Mouse (Mus musculus) C2C12 (cell line): ENCODE data around the gene Btbd11. TPM values are rescaled to one million over a fixed set of nuclear protein-coding genes. Genes with fewer than 3 reads are reported as not detected.

Source experiments
- H3K27me3 ChIP-seq: one replicate; pipeline ENCODE4 v1.6.1; 2011; ENCODE audit not compliant: control insufficient read depth, insufficient read depth, insufficient read length
- H3K36me3 ChIP-seq: one replicate; pipeline ENCODE4 v1.6.1; 2011; ENCODE audit not compliant: control insufficient read depth, insufficient read depth
- H3K4me3 ChIP-seq: one replicate; pipeline ENCODE4 v1.5.1; 2011; ENCODE audit warnings: mild to moderate bottlenecking, control low read depth; ENCODE audit not compliant: poor library complexity, insufficient read depth, severe bottlenecking
- H3K79me2 ChIP-seq: one replicate; pipeline ENCODE4 v1.6.1; 2011; ENCODE audit not compliant: control insufficient read depth, insufficient read depth
- H3K79me3 ChIP-seq: one replicate; pipeline ENCODE4 v1.6.1; 2011; ENCODE audit warnings: low read depth, control low read depth
- H3ac ChIP-seq: one replicate; pipeline ENCODE3; 2011; ENCODE audit warnings: low read depth; ENCODE audit not compliant: control insufficient read depth, insufficient read length
- CEBPB ChIP-seq: IDR thresholded peaks from one replicate; pipeline ENCODE4 v1.6.1; 2011; ENCODE audit warnings: low read depth, mild to moderate bottlenecking, control low read depth, moderate library complexity
- CTCF ChIP-seq: IDR thresholded peaks from one replicate; pipeline ENCODE4 v1.5.1; 2011; ENCODE audit not compliant: control insufficient read depth, insufficient read depth, insufficient read length
- FOSL1 ChIP-seq: IDR thresholded peaks from one replicate; pipeline ENCODE4 v1.8.0; 2011; ENCODE audit warnings: mild to moderate bottlenecking, low read length; ENCODE audit not compliant: poor library complexity, insufficient read depth, severe bottlenecking
- MAX ChIP-seq: IDR thresholded peaks from one replicate; pipeline ENCODE4 v1.6.1; 2011; ENCODE audit warnings: mild to moderate bottlenecking, control low read depth
- MYOD1 ChIP-seq: IDR thresholded peaks from one replicate; pipeline ENCODE4 v1.6.1; 2011; ENCODE audit warnings: low read depth; ENCODE audit not compliant: control insufficient read depth, insufficient read length
- MYOG ChIP-seq: IDR thresholded peaks from one replicate; pipeline ENCODE4 v1.6.1; 2011; ENCODE audit not compliant: control insufficient read depth, insufficient read length; ENCODE audit errors: extremely low read depth
- USF1 ChIP-seq: IDR thresholded peaks from one replicate; pipeline ENCODE4 v1.6.1; 2011; ENCODE audit warnings: low read depth, mild to moderate bottlenecking, control low read depth, moderate library complexity
- polyA plus RNA-seq: library from polyadenylated mRNA; unstranded; fragments of >200 nt; fragmentation: generic; extraction: Trizol; gene quantifications from one replicate; pipeline ENCODE4 v1.2.1, GENCODE M21; 2012; ENCODE audit warnings: missing spikeins

Gene Btbd11
- polyA plus RNA-seq, 1 experiment: 11.7 TPM

- no peak overlapping the region for H3K4me3 ChIP-seq
- peaks cover 2% of the 10 kb centered on the region for H3K79me3 ChIP-seq
- H3K79me2 ChIP-seq: no peaks in the 10 kb centered on the region
- H3ac ChIP-seq: no peak overlapping the region
- H3K36me3 ChIP-seq: no peaks in the 10 kb centered on the region
- H3K27me3 ChIP-seq: no peaks in the 10 kb centered on the region
- no peak for TF ChIP-seq MAX
- no peak for TF ChIP-seq CEBPB
- TF ChIP-seq MYOD1: no peak
- no peak for TF ChIP-seq FOSL1
- TF ChIP-seq MYOG: no peak
- TF ChIP-seq USF1: no peak
- TF ChIP-seq CTCF: no peak
Measured at GRCm38 (mm10) chr10:85633577-85633976, 247.0 kb downstream of the Btbd11 start.

- Histone ChIP-seq H3K79me3 (peaks cover 2% of the 10 kb centered on the region), H3K4me3 (no peak overlapping the region), H3K27me3 (no peaks in the 10 kb centered on the region), H3K36me3 (no peaks in the 10 kb centered on the region), H3K79me2 (no peaks in the 10 kb centered on the region), H3ac (no peak overlapping the region)
- TF ChIP-seq USF1 (no peak), FOSL1 (no peak), CEBPB (no peak), MYOG (no peak), MAX (no peak), MYOD1 (no peak)
Measured at GRCm38 (mm10) chr10:85637580-85637979, 251.0 kb downstream of the Btbd11 start.

- H3K79me2 ChIP-seq: no peaks in the 10 kb centered on the region
- H3K4me3 ChIP-seq: no peak overlapping the region
- H3K36me3 ChIP-seq: no peaks in the 10 kb centered on the region
- no peaks in the 10 kb centered on the region for H3K27me3 ChIP-seq
- H3K79me3 ChIP-seq: peaks cover 2% of the 10 kb centered on the region
- TF ChIP-seq CEBPB (no peak), USF1 (no peak), CTCF (no peak), MAX (no peak), MYOG (no peak), MYOD1 (no peak), FOSL1 (no peak)
- H3ac ChIP-seq: no peak overlapping the region
Measured at GRCm38 (mm10) chr10:85638141-85638540, 251.5 kb downstream of the Btbd11 start.

- TF ChIP-seq MYOG (no peak), FOSL1 (peak; percentile 79), MYOD1 (peak; percentile 100), CEBPB (peak; percentile 97), MAX (peak; percentile 94), CTCF (no peak), USF1 (peak; percentile 53)
- Histone ChIP-seq H3K36me3 (no peaks in the 10 kb centered on the region), H3K27me3 (no peaks in the 10 kb centered on the region), H3K4me3 (no peak overlapping the region), H3K79me2 (no peaks in the 10 kb centered on the region), H3K79me3 (peaks cover 2% of the 10 kb centered on the region), H3ac (no peak overlapping the region)
Measured at GRCm38 (mm10) chr10:85639581-85639980, 253.0 kb downstream of the Btbd11 start.

- no peaks in the 10 kb centered on the region for H3K79me2 ChIP-seq
- H3K79me3 ChIP-seq: peaks cover 2% of the 10 kb centered on the region
- no peak overlapping the region for H3ac ChIP-seq
- peaks cover 4% of the 10 kb centered on the region for H3K36me3 ChIP-seq
- TF ChIP-seq MYOD1: no peak
- TF ChIP-seq FOSL1: no peak
- no peak for TF ChIP-seq MAX
- no peak for TF ChIP-seq CEBPB
- no peak for TF ChIP-seq CTCF
- no peak for TF ChIP-seq USF1
- TF ChIP-seq MYOG: no peak
- no peaks in the 10 kb centered on the region for H3K27me3 ChIP-seq
- H3K4me3 ChIP-seq: no peak overlapping the region
Measured at GRCm38 (mm10) chr10:85640408-85640807, 253.8 kb downstream of the Btbd11 start.

- TF ChIP-seq MYOD1 (no peak), CEBPB (no peak), MYOG (no peak), CTCF (no peak), FOSL1 (no peak), MAX (no peak), USF1 (no peak)
- Histone ChIP-seq H3K27me3 (no peaks in the 10 kb centered on the region), H3K79me2 (no peaks in the 10 kb centered on the region), H3K4me3 (no peak overlapping the region), H3K36me3 (peaks cover 11% of the 10 kb centered on the region), H3ac (no peak overlapping the region), H3K79me3 (no peaks in the 10 kb centered on the region)
Measured at GRCm38 (mm10) chr10:85645346-85645745, 258.7 kb downstream of the Btbd11 start.
